Mouse (Mus musculus) heart, postnatal 10 days (tissue): ENCODE data around the gene Nhsl2. TPM values are rescaled to one million over a fixed set of nuclear protein-coding genes. Genes with fewer than 3 reads are reported as not detected.
A peak's percentile ranks its signal among the peaks of the same experiment; 100 is the strongest.

Source experiments
- DNase-seq, 2 experiments: peaks; one replicate each; pipeline ENCODE4 v3.0.0; 2021
- intact Hi-C: fragments of 180-260 bp; cut with DNase I; formaldehyde crosslinking; loops from one replicate; pipeline ENCODE4 v1.15.1; 2025
- total RNA-seq, 2 experiments: library from RNA; stranded (reverse); gene quantifications; 2 replicates each; pipeline ENCODE4 v1.2.3; 2021

Gene Nhsl2
- total RNA-seq, 2 experiments from 2014 or later: 7.5 to 9.9 TPM

- no peak for DNase-seq
- intact Hi-C loops: no loop called here
Observed at GRCm38 (mm10) chrX:101976931-101977330, 127.7 kb downstream of the Nhsl2 start.

- no peak for DNase-seq
- intact Hi-C loops: no loop called here
Observed at GRCm38 (mm10) chrX:101978861-101979260, 129.7 kb downstream of the Nhsl2 start.

- intact Hi-C loops: no loop called here
- peak; percentile 16 to 22 for DNase-seq
Observed at GRCm38 (mm10) chrX:101979267-101979666, 130.1 kb downstream of the Nhsl2 start.

- DNase-seq: no peak
- intact Hi-C loops: no loop called here
Observed at GRCm38 (mm10) chrX:101980586-101980985, 131.4 kb downstream of the Nhsl2 start.

- intact Hi-C loops: loop anchor here (1.0 kb wide), 1 partner anchor 85 kb away; no protein-coding TSS in a partner anchor
- peak in 1 of 2 experiments; percentile 29 for DNase-seq
Observed at GRCm38 (mm10) chrX:101981450-101981849, 132.3 kb downstream of the Nhsl2 start.

- intact Hi-C loops: no loop called here
- peak in 1 of 2 experiments; percentile 22 for DNase-seq
Observed at GRCm38 (mm10) chrX:101983638-101984037, 134.5 kb downstream of the Nhsl2 start.

- DNase-seq: no peak
- intact Hi-C loops: no loop called here
Observed at GRCm38 (mm10) chrX:101986657-101987367, 137.6 kb downstream of the Nhsl2 start.

GRCm38 (mm10) chrX:101993841-101994571 is 144.8 kb downstream of the Nhsl2 start:
- intact Hi-C loops: no loop called here
- peak; percentile 39 to 57 for DNase-seq

- no peak for DNase-seq
- intact Hi-C loops: no loop called here
Observed at GRCm38 (mm10) chrX:101996726-101997125, 147.5 kb downstream of the Nhsl2 start.

- intact Hi-C loops: no loop called here
- no peak for DNase-seq
Observed at GRCm38 (mm10) chrX:102003632-102004315, 154.6 kb downstream of the Nhsl2 start.

GRCm38 (mm10) chrX:102004370-102004769 is 155.2 kb downstream of the Nhsl2 start:
- intact Hi-C loops: no loop called here
- no peak for DNase-seq

GRCm38 (mm10) chrX:102005141-102005641 is 156.0 kb downstream of the Nhsl2 start:
- DNase-seq: no peak
- intact Hi-C loops: no loop called here

- no peak for DNase-seq
- intact Hi-C loops: no loop called here
Observed at GRCm38 (mm10) chrX:102007935-102008334, 158.8 kb downstream of the Nhsl2 start.

- intact Hi-C loops: loop anchor here (5.0 kb wide), 1 partner anchor 45 kb away; no protein-coding TSS in a partner anchor
- DNase-seq: peak in 1 of 2 experiments; percentile 23
Observed at GRCm38 (mm10) chrX:102017213-102017923, 168.2 kb downstream of the Nhsl2 start.

GRCm38 (mm10) chrX:102018890-102019289 is 169.7 kb downstream of the Nhsl2 start:
- intact Hi-C loops: loop anchor here (5.0 kb wide), 1 partner anchor 43 kb away; no protein-coding TSS in a partner anchor
- DNase-seq: no peak

- peak in 1 of 2 experiments; percentile 13 for DNase-seq
- intact Hi-C loops: loop anchor here (5.0 kb wide), 1 partner anchor 43 kb away; no protein-coding TSS in a partner anchor
Observed at GRCm38 (mm10) chrX:102019471-102020240, 170.5 kb downstream of the Nhsl2 start.

GRCm38 (mm10) chrX:102024976-102025375 is 175.8 kb downstream of the Nhsl2 start:
- DNase-seq: no peak
- intact Hi-C loops: no loop called here

GRCm38 (mm10) chrX:102031851-102032250 is 182.7 kb downstream of the Nhsl2 start:
- intact Hi-C loops: no loop called here
- DNase-seq: peak in 1 of 2 experiments; percentile 36

- DNase-seq: no peak
- intact Hi-C loops: no loop called here
Observed at GRCm38 (mm10) chrX:102032431-102032830, 183.2 kb downstream of the Nhsl2 start.
